ENCODE assay signal across 15 mouse cellular contexts in the genomic region with DNA sequence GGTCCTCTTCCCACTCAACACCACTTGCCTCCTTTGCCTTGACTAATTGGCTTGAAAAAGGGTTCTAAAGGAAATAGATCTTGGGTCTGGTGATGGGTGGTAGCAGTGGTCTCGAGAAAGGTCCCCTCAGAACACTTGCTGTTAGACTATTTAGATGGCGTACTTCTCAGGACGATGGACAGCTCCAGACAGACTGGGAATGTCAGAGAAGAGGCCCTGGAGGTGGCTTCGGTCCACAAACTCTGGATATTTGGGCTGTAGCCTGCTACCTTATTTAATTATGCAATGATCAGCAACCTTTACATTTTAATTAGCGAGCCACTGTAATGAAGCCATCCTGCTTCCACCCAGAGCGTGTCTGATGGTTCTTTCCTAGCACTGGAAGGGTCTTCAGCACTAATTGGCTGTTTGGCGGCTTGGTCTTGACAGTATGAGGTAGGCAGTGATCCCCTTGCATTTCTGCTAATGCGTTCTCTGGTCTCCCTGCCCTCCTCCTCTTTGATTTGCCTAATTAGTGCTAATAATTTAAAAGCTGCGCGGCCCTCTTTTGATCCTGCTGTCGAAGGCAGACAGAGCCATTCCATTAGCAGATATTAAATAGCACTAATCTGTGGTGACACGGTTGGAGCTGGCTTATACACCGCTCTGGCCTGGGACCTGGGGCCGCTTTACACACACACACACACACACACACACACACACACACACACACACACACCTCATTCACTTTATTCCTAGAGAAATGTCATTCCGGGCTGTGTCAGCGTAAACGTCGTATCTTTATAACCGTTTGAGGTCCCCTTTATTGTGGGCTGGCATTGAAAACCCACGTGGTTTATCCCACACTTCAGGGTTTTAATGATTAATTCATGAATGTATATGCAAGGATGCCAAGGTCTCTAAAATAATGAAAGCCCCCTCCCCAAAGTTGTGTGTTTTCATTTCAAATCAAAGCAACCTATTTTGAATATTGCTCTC.
DNase-seq lines count a peak whose midpoint lies in the region; ATAC-seq lines count a peak whose summit lies in the region.
"Had no signal": no experiment of that assay in that cellular context is flagged by ENCODE, and none has a peak within 500 bp of the region (broad histone marks: within the 10 kb centered on the region; RNA-seq: fewer than 3 reads in every experiment).

No protein-coding gene starts in this region.

- peak; percentile 1 for DNase-seq in hindbrain, embryonic 11.5 days (ENCODE audit: low spot score)
- no peak for DNase-seq in hindbrain, embryonic 10.5 days (ENCODE audit: low spot score)
- DNase-seq in embryo, embryonic 10.5 days (ENCODE audit: low spot score): peak; percentile 36
- DNase-seq in spleen, postnatal 4 days (ENCODE audit: low spot score in 2 of 2): no peak
- DNase-seq in lung, postnatal 4 days: no peak
- DNase-seq in left cerebral cortex, postnatal 14 days (ENCODE audit: low spot score in 2 of 2): no peak
- DNase-seq: adrenal gland, adult 2 months; cerebellum, adult 2 months; right cerebral cortex, postnatal 4 days had no signal

- ATAC-seq in hindbrain, embryonic 11.5 days (ENCODE audit: low FRiP score): no peak
- peak; percentile 82 for ATAC-seq in hindbrain, embryonic 13.5 days (ENCODE audit: low FRiP score)
- peak; percentile 88 for ATAC-seq in neural tube, embryonic 13.5 days (ENCODE audit: low read depth)
- ATAC-seq: intestine, embryonic 16.5 days had no signal

- no peaks in the 10 kb centered on the region for H3K4me1 ChIP-seq in hindbrain, embryonic 11.5 days (replicated peaks; ENCODE audit: control insufficient read depth, insufficient read depth, low read length)
- peaks cover 13% of the 10 kb centered on the region; the same call in 1 of the 2 replicates for H3K4me1 ChIP-seq in hindbrain, embryonic 10.5 days (replicated peaks)
- peaks cover 26% of the 10 kb centered on the region for H3K4me1 ChIP-seq in hindbrain, embryonic 13.5 days (replicated peaks)
- H3K4me1 ChIP-seq in neural tube, embryonic 13.5 days (replicated peaks): peaks cover 25% of the 10 kb centered on the region
- H3K4me1 ChIP-seq: heart, embryonic 13.5 days had no signal

- no peaks in the 10 kb centered on the region for H3K9me3 ChIP-seq in hindbrain, embryonic 11.5 days (ENCODE audit: control insufficient read depth, low read length)
- H3K9me3 ChIP-seq in hindbrain, embryonic 10.5 days: no peaks in the 10 kb centered on the region
- no peaks in the 10 kb centered on the region for H3K9me3 ChIP-seq in hindbrain, embryonic 13.5 days
- H3K9me3 ChIP-seq in neural tube, embryonic 13.5 days: no peaks in the 10 kb centered on the region
- H3K9me3 ChIP-seq: heart, embryonic 13.5 days had no signal

- no peak overlapping the region for H3K4me3 ChIP-seq in hindbrain, embryonic 11.5 days (ENCODE audit: low read depth, low read length)
- no peak overlapping the region for H3K4me3 ChIP-seq in hindbrain, embryonic 10.5 days
- H3K4me3 ChIP-seq in hindbrain, embryonic 13.5 days: no peak overlapping the region
- H3K4me3 ChIP-seq in neural tube, embryonic 13.5 days: no peak overlapping the region
- H3K4me3 ChIP-seq: heart, embryonic 13.5 days had no signal

- no peak overlapping the region for H3K27ac ChIP-seq in hindbrain, embryonic 11.5 days (ENCODE audit: low read depth, low read length)
- no peak overlapping the region for H3K27ac ChIP-seq in hindbrain, embryonic 10.5 days
- peak overlapping the region; percentile 30 for H3K27ac ChIP-seq in hindbrain, embryonic 13.5 days
- H3K27ac ChIP-seq in neural tube, embryonic 13.5 days (replicated peaks): peak overlapping the region; percentile 67; the same call in 1 of the 2 replicates
- H3K27ac ChIP-seq: heart, embryonic 13.5 days; macrophage had no signal

- H3K27me3 ChIP-seq in hindbrain, embryonic 11.5 days (ENCODE audit: control insufficient read depth, insufficient read depth, low read length): no peaks in the 10 kb centered on the region
- H3K27me3 ChIP-seq in hindbrain, embryonic 10.5 days (ENCODE audit: insufficient read depth, poor library complexity, severe bottlenecking): no peaks in the 10 kb centered on the region
- no peaks in the 10 kb centered on the region for H3K27me3 ChIP-seq in hindbrain, embryonic 13.5 days
- no peaks in the 10 kb centered on the region for H3K27me3 ChIP-seq in neural tube, embryonic 13.5 days
- H3K27me3 ChIP-seq: heart, embryonic 13.5 days had no signal

- no peaks in the 10 kb centered on the region for H3K36me3 ChIP-seq in hindbrain, embryonic 11.5 days (ENCODE audit: control insufficient read depth, insufficient read depth, low read length)
- no peaks in the 10 kb centered on the region for H3K36me3 ChIP-seq in hindbrain, embryonic 10.5 days
- H3K36me3 ChIP-seq in hindbrain, embryonic 13.5 days: no peaks in the 10 kb centered on the region
- H3K36me3 ChIP-seq in neural tube, embryonic 13.5 days: no peaks in the 10 kb centered on the region
- H3K36me3 ChIP-seq: heart, embryonic 13.5 days had no signal

- WGBS in hindbrain, embryonic 11.5 days: 77% methylated on average over 20 of the region's 20 CpGs
- 77% methylated on average over 20 of the region's 20 CpGs for WGBS in hindbrain, embryonic 10.5 days
- WGBS in hindbrain, embryonic 13.5 days: 44% methylated on average over 20 of the region's 20 CpGs
- 37% methylated on average over 20 of the region's 20 CpGs for WGBS in neural tube, embryonic 13.5 days

- intact Hi-C loops in left cerebral cortex, postnatal 14 days (cut with DNase I): no loop called here

- H3K9ac ChIP-seq in hindbrain, embryonic 11.5 days (ENCODE audit: low read depth, low read length): no peak overlapping the region
- H3K9ac ChIP-seq in hindbrain, embryonic 13.5 days: no peak overlapping the region
- no peak overlapping the region for H3K9ac ChIP-seq in neural tube, embryonic 13.5 days
- H3K9ac ChIP-seq: heart, embryonic 13.5 days had no signal

- H3K4me2 ChIP-seq in hindbrain, embryonic 11.5 days (replicated peaks; ENCODE audit: low read depth, low read length): no peak overlapping the region
- H3K4me2 ChIP-seq in hindbrain, embryonic 13.5 days: no peak overlapping the region
- H3K4me2 ChIP-seq in neural tube, embryonic 13.5 days: no peak overlapping the region
- H3K4me2 ChIP-seq: heart, embryonic 13.5 days; liver, embryonic 11.5 days had no signal

Comparison
In these comparisons a context has a peak if more than half of its experiments do, and no peak if none do; other contexts are left out.
1. DNase-seq: peak in hindbrain, embryonic 11.5 days (single experiment) and embryo, embryonic 10.5 days (single experiment); none in hindbrain, embryonic 10.5 days (single experiment), spleen, postnatal 4 days (0 of 2), lung, postnatal 4 days (0 of 2) and left cerebral cortex, postnatal 14 days (0 of 2).
2. H3K27ac ChIP-seq: peak in hindbrain, embryonic 13.5 days (single experiment) and neural tube, embryonic 13.5 days (single experiment); none in hindbrain, embryonic 11.5 days (single experiment) and hindbrain, embryonic 10.5 days (single experiment).